Mouse (Mus musculus) liver, adult 2 months (tissue): ENCODE results near the gene Nlgn1. TPM values are rescaled to one million over a fixed set of nuclear protein-coding genes. Genes with fewer than 3 reads are reported as not detected.

ENCODE experiments used
- DNase-seq: peaks from one replicate; pipeline ENCODE4 v3.0.0-alpha.2; 2011; ENCODE audit warnings: low read depth, low spot score; ENCODE audit errors: extremely low read depth
- H3K27ac ChIP-seq: fragments of 200-500 bp; replicated peaks from 2 replicates; pipeline ENCODE4 v1.5.1; 2012; ENCODE audit warnings: low read depth, mild to moderate bottlenecking, control low read depth, inconsistent platforms, low read length; ENCODE audit not compliant: insufficient read depth
- H3K27me3 ChIP-seq: fragments of 200-500 bp; 2 replicates; pipeline ENCODE4 v1.6.1; 2012; ENCODE audit warnings: mild to moderate bottlenecking, moderate library complexity, low read length, inconsistent platforms; ENCODE audit not compliant: control insufficient read depth, insufficient read depth
- H3K36me3 ChIP-seq: fragments of 200-500 bp; 2 replicates; pipeline ENCODE4 v1.6.1; 2012; ENCODE audit warnings: low read length, inconsistent platforms; ENCODE audit not compliant: control insufficient read depth, insufficient read depth
- H3K4me1 ChIP-seq: fragments of 200-500 bp; 2 replicates; pipeline ENCODE4 v1.6.1; 2011; ENCODE audit warnings: low read length; ENCODE audit not compliant: control insufficient read depth, insufficient read depth
- H3K4me3 ChIP-seq: fragments of 200-500 bp; 2 replicates; pipeline ENCODE4 v1.5.1; 2011; ENCODE audit warnings: low read depth, mild to moderate bottlenecking, control low read depth, low read length, moderate library complexity; ENCODE audit not compliant: insufficient read depth
- H3K79me2 ChIP-seq: fragments of 200-500 bp; 2 replicates; pipeline ENCODE4 v1.6.1; 2012; ENCODE audit warnings: inconsistent platforms, mild to moderate bottlenecking, low read length, moderate library complexity; ENCODE audit not compliant: control insufficient read depth, insufficient read depth
- H3K9ac ChIP-seq: fragments of 200-500 bp; 2 replicates; pipeline ENCODE4 v1.6.1; 2012; ENCODE audit warnings: low read depth, mild to moderate bottlenecking, control low read depth, inconsistent platforms, low read length
- CTCF ChIP-seq: fragments of 200-500 bp; IDR thresholded peaks from 2 replicates; pipeline ENCODE4 v1.5.1; 2011; ENCODE audit warnings: low read depth, low read length, control low read depth
- POLR2A ChIP-seq: fragments of 200-500 bp; IDR thresholded peaks from 2 replicates; pipeline ENCODE4 v1.6.1; 2011; ENCODE audit warnings: low read length, control low read depth; ENCODE audit not compliant: insufficient read depth; ENCODE audit errors: extremely low read depth
- whole genome bisulfite sequencing: fragments of 180-500 bp; shearing (Covaris S2); methylation state at CpG from one replicate; pipeline ENCODE4 v1.1.7; 2018; 5-methylcytosine and 5-hydroxymethylcytosine counted together
- polyA plus RNA-seq: library from polyadenylated mRNA; depleted of rRNA; stranded (reverse); fragments of >200 nt; gene quantifications from 2 replicates; pipeline ENCODE4 v1.2.3, GENCODE M21; 2012; rRNA removed
- total RNA-seq: library from RNA; depleted of rRNA; stranded (reverse); fragments of >200 nt; gene quantifications from 2 replicates; pipeline ENCODE4 v1.2.3, GENCODE M21; 2014; rRNA removed

Nlgn1 gene
- not detected in 2 replicates for total RNA-seq
- polyA plus RNA-seq, result not detected in 2 replicates

GRCm38 (mm10) chr3:26332400-26333238, at the start of gene Nlgn1:
TSS of gene Nlgn1 (minus strand) at chr3:26332460.
- 4% methylated on average over 14 of the region's 14 CpGs for WGBS
- H3K79me2 ChIP-seq, result no peaks in the 10 kb centered on the region
- H3K36me3 ChIP-seq, result no peaks in the 10 kb centered on the region
- no peak within 1 kb of the TSS for H3K9ac ChIP-seq
- no peak within 1 kb of the TSS for H3K4me3 ChIP-seq
- no peaks in the 10 kb centered on the region for H3K4me1 ChIP-seq
- peaks cover 15% of the 10 kb centered on the region for H3K27me3 ChIP-seq
- H3K27ac ChIP-seq, result no peak within 1 kb of the TSS
- no peak for TF ChIP-seq CTCF
- no peak for TF ChIP-seq POLR2A
- no peak for DNase-seq

GRCm38 (mm10) chr3:26378272-26378671, 46.0 kb upstream of the Nlgn1 start:
- Histone ChIP-seq H3K79me2 (no peaks in the 10 kb centered on the region), H3K27me3 (no peaks in the 10 kb centered on the region), H3K36me3 (no peaks in the 10 kb centered on the region), H3K4me3 (no peak overlapping the region), H3K27ac (no peak overlapping the region), H3K9ac (no peak overlapping the region), H3K4me1 (no peaks in the 10 kb centered on the region; the same call in 1 of the 2 replicates)
- 74% methylated on average over 2 of the region's 2 CpGs for WGBS
- DNase-seq, result no peak
- no peak for TF ChIP-seq CTCF
- no peak for TF ChIP-seq POLR2A

GRCm38 (mm10) chr3:26355082-26355481, 22.8 kb upstream of the Nlgn1 start:
- Histone ChIP-seq H3K9ac (no peak overlapping the region), H3K4me3 (no peak overlapping the region), H3K79me2 (no peaks in the 10 kb centered on the region), H3K27ac (no peak overlapping the region), H3K4me1 (no peaks in the 10 kb centered on the region), H3K36me3 (no peaks in the 10 kb centered on the region), H3K27me3 (no peaks in the 10 kb centered on the region)
- WGBS, result 84% methylated on average over 5 of the region's 5 CpGs
- DNase-seq, result no peak
- TF ChIP-seq CTCF (no peak), POLR2A (no peak)

- no peak overlapping the region for H3K9ac ChIP-seq
- H3K36me3 ChIP-seq, result no peaks in the 10 kb centered on the region
- TF ChIP-seq POLR2A (no peak), CTCF (no peak)
- no peak overlapping the region for H3K27ac ChIP-seq
- DNase-seq, result no peak
- no peak overlapping the region for H3K4me3 ChIP-seq
- H3K4me1 ChIP-seq, result no peaks in the 10 kb centered on the region
- 87% methylated on average over 5 of the region's 5 CpGs for WGBS
- H3K79me2 ChIP-seq, result no peaks in the 10 kb centered on the region
- H3K27me3 ChIP-seq, result no peaks in the 10 kb centered on the region
These were observed 22.3 kb upstream of the Nlgn1 start for GRCm38 (mm10) chr3:26354483-26355030.

- WGBS, result 67% methylated on average over 2 of the region's 2 CpGs
- DNase-seq, result no peak
- Histone ChIP-seq H3K4me3 (no peak overlapping the region), H3K4me1 (no peaks in the 10 kb centered on the region), H3K79me2 (no peaks in the 10 kb centered on the region), H3K27me3 (0 out of 2 replicates have a peak, but pooled peaks cover 5% of the 10 kb centered on the region), H3K9ac (no peak overlapping the region), H3K27ac (no peak overlapping the region), H3K36me3 (no peaks in the 10 kb centered on the region)
- TF ChIP-seq CTCF (no peak), POLR2A (no peak)
These were observed 5.2 kb upstream of the Nlgn1 start for GRCm38 (mm10) chr3:26337495-26337894.

GRCm38 (mm10) chr3:26333239-26333811, 1.1 kb upstream of the Nlgn1 start:
- 1% methylated on average over 41 of the region's 41 CpGs for WGBS
- H3K9ac ChIP-seq, result no peak overlapping the region
- TF ChIP-seq CTCF, result no peak
- no peak for TF ChIP-seq POLR2A
- H3K27ac ChIP-seq, result no peak overlapping the region
- DNase-seq, result no peak
- H3K27me3 ChIP-seq, result peaks cover 15% of the 10 kb centered on the region
- no peaks in the 10 kb centered on the region for H3K79me2 ChIP-seq
- no peaks in the 10 kb centered on the region for H3K4me1 ChIP-seq
- no peak overlapping the region for H3K4me3 ChIP-seq
- no peaks in the 10 kb centered on the region for H3K36me3 ChIP-seq
